Mouse (Mus musculus) E14TG2a.4 (cell line): ENCODE measurements around the gene Gm49711.

Experiments
- CTCF ChIP-seq: conservative IDR thresholded peaks from 2 replicates; pipeline ENCODE4 v1.5.1; 2014; ENCODE audit warnings: low read length
- NANOG ChIP-seq: IDR thresholded peaks from 2 replicates; pipeline ENCODE4 v1.6.1; 2014; ENCODE audit warnings: borderline replicate concordance, low read length, mixed read lengths
- POU5F1 ChIP-seq: IDR thresholded peaks from 2 replicates; pipeline ENCODE4 v1.6.1; 2014; ENCODE audit warnings: low read length, borderline replicate concordance

GRCm38 (mm10) chr16:92195094-92195493, 137.0 kb downstream of the Gm49711 start:
- TF ChIP-seq CTCF = no peak
- TF ChIP-seq POU5F1 = no peak
- no peak for TF ChIP-seq NANOG
